In genomic region chr10:117629169-117629971, GRCm38 (mm10) we compare ENCODE assay signal across 8 mouse cellular contexts. TPM values are rescaled to one million over a fixed set of nuclear protein-coding genes. Genes with fewer than 3 reads are reported as not detected.
DNase-seq lines count a peak whose midpoint lies in the region; ATAC-seq and TF ChIP-seq lines count a peak whose summit lies in the region.

Cpm (plus strand) TSS chr10:117629500.

- no peak for TF ChIP-seq POLR2A in myocyte (IDR thresholded peaks at IDR 0.05; ENCODE audit: insufficient read length, low read depth)

- H3K27me3 ChIP-seq in embryonic facial prominence, embryonic 11.5 days (ENCODE audit: control insufficient read depth, insufficient read depth, low read length) = peaks cover 27% of the 10 kb centered on the region
- H3K27me3 ChIP-seq in liver, embryonic 11.5 days (replicated peaks; ENCODE audit: control insufficient read depth, insufficient read depth, low read length) = peaks cover 49% of the 10 kb centered on the region
- H3K27me3 ChIP-seq in myocyte (ENCODE audit: control insufficient read depth, insufficient read depth, insufficient read length) = peaks cover 34% of the 10 kb centered on the region
- H3K27me3 ChIP-seq in splenic B cell, adult 2 months (ENCODE audit: control insufficient read depth, insufficient read depth, low read length, poor library complexity, severe bottlenecking) = no peaks in the 10 kb centered on the region

- no peaks in the 10 kb centered on the region for H3K9me3 ChIP-seq in embryonic facial prominence, embryonic 11.5 days (replicated peaks; ENCODE audit: control insufficient read depth, low read length)
- H3K9me3 ChIP-seq in liver, embryonic 11.5 days (ENCODE audit: control insufficient read depth, low read length) = no peaks in the 10 kb centered on the region

- peak within 1 kb of the TSS; percentile 1; the same call in 1 of the 2 replicates for H3K9ac ChIP-seq in embryonic facial prominence, embryonic 11.5 days (replicated peaks; ENCODE audit: low read length)
- H3K9ac ChIP-seq in liver, embryonic 11.5 days (ENCODE audit: low read depth, low read length) = peak within 1 kb of the TSS; percentile 37

- H3K27ac ChIP-seq in embryonic facial prominence, embryonic 11.5 days (replicated peaks; ENCODE audit: low read depth, low read length) = no peak within 1 kb of the TSS
- no peak within 1 kb of the TSS for H3K27ac ChIP-seq in liver, embryonic 11.5 days (ENCODE audit: low read depth, low read length)

- no peaks in the 10 kb centered on the region for H3K4me1 ChIP-seq in embryonic facial prominence, embryonic 11.5 days (ENCODE audit: control insufficient read depth, insufficient read depth, low read length)
- H3K4me1 ChIP-seq in liver, embryonic 11.5 days (replicated peaks; ENCODE audit: control insufficient read depth, insufficient read depth, low read length) = 0 out of 2 replicates have a peak, but pooled peaks cover 6% of the 10 kb centered on the region

- H3K4me2 ChIP-seq in embryonic facial prominence, embryonic 11.5 days (ENCODE audit: low read depth, low read length) = peak within 1 kb of the TSS; percentile 87
- H3K4me2 ChIP-seq in liver, embryonic 11.5 days = peak within 1 kb of the TSS; percentile 84
- peak within 1 kb of the TSS; percentile 69 for H3K4me2 ChIP-seq in myocyte (ENCODE audit: low read depth)

- no peaks in the 10 kb centered on the region for H3K79me2 ChIP-seq in myocyte (ENCODE audit: control insufficient read depth, insufficient read depth)

- peak; percentile 83 for ATAC-seq in frontal cortex, adult (ENCODE audit: low TSS enrichment)
- ATAC-seq in embryonic facial prominence, embryonic 11.5 days (replicated peaks; ENCODE audit: insufficient number of reproducible peaks, low FRiP score, low TSS enrichment, low read depth) = peak; percentile 87
- ATAC-seq in liver, embryonic 11.5 days (replicated peaks; ENCODE audit: low FRiP score) = peak; percentile 88

- no peak within 1 kb of the TSS for H3ac ChIP-seq in myocyte (ENCODE audit: control insufficient read depth, insufficient read length)

- H3K4me3 ChIP-seq in embryonic facial prominence, embryonic 11.5 days (ENCODE audit: low read depth, low read length) = peak within 1 kb of the TSS; percentile 60
- peak within 1 kb of the TSS; percentile 65 for H3K4me3 ChIP-seq in liver, embryonic 11.5 days (ENCODE audit: low read depth, low read length)
- H3K4me3 ChIP-seq in myocyte = no peak within 1 kb of the TSS

- H3K36me3 ChIP-seq in embryonic facial prominence, embryonic 11.5 days (replicated peaks; ENCODE audit: control insufficient read depth, insufficient read depth, low read depth, low read length) = no peaks in the 10 kb centered on the region
- H3K36me3 ChIP-seq in liver, embryonic 11.5 days (ENCODE audit: control insufficient read depth, insufficient read depth, low read length) = no peaks in the 10 kb centered on the region
- no peaks in the 10 kb centered on the region for H3K36me3 ChIP-seq in myocyte (ENCODE audit: control insufficient read depth, insufficient read depth)
- H3K36me3 ChIP-seq in splenic B cell, adult 2 months (ENCODE audit: control insufficient read depth, insufficient read depth, low read length, poor library complexity, severe bottlenecking) = no peaks in the 10 kb centered on the region

- under 1% methylated on average over 67 of the region's 73 CpGs for WGBS in embryonic facial prominence, embryonic 11.5 days
- WGBS in liver, embryonic 11.5 days = under 1% methylated on average over 73 of the region's 73 CpGs

- DNase-seq in frontal cortex, postnatal 25 days (ENCODE audit: low spot score in 2 of 2) = no peak
- peak; percentile 82 for DNase-seq in embryonic facial prominence, embryonic 11.5 days (ENCODE audit: low spot score)
- peak; percentile 67 to 75 for DNase-seq in heart, adult 9 months (ENCODE audit: low spot score in 2 of 2)
- DNase-seq in kidney, adult 8-10 months = peak; percentile 70 to 81
- DNase-seq in liver, embryonic 11.5 days (ENCODE audit: low spot score) = peak; percentile 80
- peak; percentile 88 for DNase-seq in splenic B cell, adult 2 months (ENCODE audit: low read depth, low spot score)

TF ChIP-seq in myocyte, 11 proteins besides CTCF, POLR2A, EP300 and RAD21:
- TF ChIP-seq POLR2AphosphoS2 (IDR thresholded peaks at IDR 0.05; ENCODE audit: insufficient read length, low read depth) (no peak), CEBPB (IDR thresholded peaks at IDR 0.05; ENCODE audit: insufficient read depth, poor library complexity, severe bottlenecking) (no peak), MYOD1 (IDR thresholded peaks at IDR 0.05; ENCODE audit: control insufficient read depth in 1 of 3, insufficient read length in 2 of 3, low read depth in 2 of 3) (peak in 1 of 3 experiments; percentile 27), MYOG (IDR thresholded peaks at IDR 0.05; ENCODE audit: control insufficient read depth in 1 of 3, insufficient read depth in 1 of 3, insufficient read length in 2 of 3, low read depth in 2 of 3) (peak in 1 of 3 experiments; percentile 9)

RNA-seq across cellular contexts. Expression of gene Cpm, which starts in this region (rescaled TPM):
- 9.9 and 10.9 TPM in 2 replicates for polyA plus RNA-seq in embryonic facial prominence, embryonic 11.5 days (2014; fragmentation: Nextera tagmentation; extraction: Ambion mirVana)
- 55.7 and 55.9 TPM in 2 replicates for polyA plus RNA-seq in liver, embryonic 11.5 days (2014; fragmentation: Nextera tagmentation; extraction: Ambion mirVana)
- 0.07 TPM for polyA plus RNA-seq in myocyte (2012; fragmentation: generic; extraction: Trizol)

Comparison
In these comparisons a context has a peak if more than half of its experiments do, and no peak if none do; other contexts are left out.
1. RNA of gene Cpm (polyA plus RNA-seq): 55.7 to 55.9 TPM in liver, embryonic 11.5 days and 9.9 to 10.9 TPM in embryonic facial prominence, embryonic 11.5 days; 0.07 TPM in myocyte (single experiment); every median in the first group is over 10 times any median in the second.
2. DNase-seq: peak in embryonic facial prominence, embryonic 11.5 days (single experiment), heart, adult 9 months (2 of 2), kidney, adult 8-10 months (2 of 2), liver, embryonic 11.5 days (single experiment) and splenic B cell, adult 2 months (single experiment); none in frontal cortex, postnatal 25 days (0 of 2).
3. Peak in every context shown above with its lines, with median percentiles within 50 percentile points of each other: ATAC-seq and H3K4me2 ChIP-seq.